Mouse (Mus musculus) heart, postnatal 0 days (tissue): ENCODE measurements around the gene Eif5.

Source experiments
- CTCF ChIP-seq: IDR thresholded peaks from 2 replicates; pipeline ENCODE4 v1.5.1; 2016; ENCODE audit warnings: antibody characterized with exemption, control low read depth, low read depth
- EP300 ChIP-seq: IDR thresholded peaks from 2 replicates; pipeline ENCODE4 v1.6.1; 2016; ENCODE audit warnings: antibody characterized with exemption, low read depth

DNA sequence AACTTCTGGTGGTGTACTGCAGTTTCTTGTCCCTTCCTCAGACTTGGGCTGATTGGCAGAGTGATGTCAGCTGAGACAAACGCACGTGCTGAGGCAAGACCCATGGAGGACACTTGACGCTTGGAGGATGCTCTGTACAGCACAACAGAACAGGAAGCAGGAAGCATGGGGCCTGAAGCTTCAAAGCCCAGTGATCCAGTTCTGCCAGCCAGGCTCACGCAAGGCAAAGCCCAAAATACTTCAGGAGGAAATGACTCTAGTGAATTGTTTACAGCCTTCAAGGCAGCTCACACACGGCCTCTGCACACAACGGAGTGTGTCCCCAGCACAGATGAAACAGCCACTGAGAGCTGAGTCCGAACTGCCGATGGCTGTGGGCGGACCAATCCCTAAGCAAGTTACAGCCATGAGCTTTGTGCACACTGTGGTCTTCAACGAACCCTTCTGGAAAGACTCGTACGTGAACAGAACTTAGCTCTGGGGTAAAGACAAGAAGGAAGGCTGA is 34.7 kb upstream of the Eif5 start:
- TF ChIP-seq CTCF, result no peak
- no peak for TF ChIP-seq EP300
